Mouse (Mus musculus) thymus, adult 2 months (tissue): Measurements from ENCODE around the gene Cd83. TPM values are rescaled to one million over a fixed set of nuclear protein-coding genes. Genes with fewer than 3 reads are reported as not detected.

Experiments
- DNase-seq: peaks from one replicate; pipeline ENCODE4 v3.0.0; 2021
- H3K27ac ChIP-seq: fragments of 200-500 bp; 2 replicates; pipeline ENCODE4 v1.5.1; 2012; ENCODE audit warnings: low read length, control low read depth; ENCODE audit not compliant: control insufficient read depth, insufficient read depth
- H3K27me3 ChIP-seq: fragments of 200-500 bp; 2 replicates; pipeline ENCODE4 v1.6.1; 2012; ENCODE audit warnings: mild to moderate bottlenecking, low read length, moderate library complexity, mixed read lengths; ENCODE audit not compliant: control insufficient read depth, insufficient read depth
- H3K36me3 ChIP-seq: fragments of 200-500 bp; 2 replicates; pipeline ENCODE4 v1.6.1; 2012; ENCODE audit warnings: mild to moderate bottlenecking, low read length, moderate library complexity; ENCODE audit not compliant: control insufficient read depth, insufficient read depth
- H3K4me1 ChIP-seq: fragments of 200-500 bp; replicated peaks from 2 replicates; pipeline ENCODE4 v1.6.1; 2012; ENCODE audit warnings: low read length; ENCODE audit not compliant: control insufficient read depth, insufficient read depth
- H3K4me3 ChIP-seq: fragments of 200-500 bp; 2 replicates; pipeline ENCODE4 v1.5.1; 2012; ENCODE audit warnings: mild to moderate bottlenecking, low read length, control low read depth, moderate library complexity; ENCODE audit not compliant: control insufficient read depth, insufficient read depth
- CTCF ChIP-seq: fragments of 200-500 bp; IDR thresholded peaks from 2 replicates; pipeline ENCODE4 v1.5.1; 2012; ENCODE audit warnings: mild to moderate bottlenecking, control low read depth, low read length, moderate library complexity, borderline replicate concordance; ENCODE audit not compliant: control insufficient read depth, poor library complexity, insufficient read depth; ENCODE audit errors: extremely low read depth
- POLR2A ChIP-seq: fragments of 200-500 bp; IDR thresholded peaks from 2 replicates; pipeline ENCODE4 v1.6.1; 2012; ENCODE audit warnings: mild to moderate bottlenecking, low read length, control low read depth, moderate library complexity; ENCODE audit not compliant: control insufficient read depth, poor library complexity, insufficient read depth; ENCODE audit errors: extremely low read depth
- WGBS: fragments of 180-500 bp; shearing (Covaris S2); methylation state at CpG from one replicate; pipeline ENCODE4 v1.1.7; 2018; 5-methylcytosine and 5-hydroxymethylcytosine counted together
- polyA plus RNA-seq: library from polyadenylated mRNA; depleted of rRNA; stranded (reverse); fragments of >200 nt; gene quantifications from 2 replicates; pipeline ENCODE4 v1.2.3, GENCODE M21; 2012

Gene Cd83
- polyA plus RNA-seq, 1 experiment, result 66.8 TPM

GRCm38 (mm10) chr13:43795334-43795733 lies 10.8 kb downstream of the Cd83 start:
- TF ChIP-seq POLR2A (no peak), CTCF (peak; percentile 43; the same call in 1 of the 2 replicates)
- Histone ChIP-seq H3K36me3 (no peaks in the 10 kb centered on the region), H3K4me3 (no peak overlapping the region), H3K4me1 (peaks cover 4% of the 10 kb centered on the region; the same call in 1 of the 2 replicates), H3K27me3 (no peaks in the 10 kb centered on the region), H3K27ac (no peak overlapping the region)
- WGBS, result 51% methylated on average over 8 of the region's 8 CpGs
- peak; percentile 29 for DNase-seq

DNA sequence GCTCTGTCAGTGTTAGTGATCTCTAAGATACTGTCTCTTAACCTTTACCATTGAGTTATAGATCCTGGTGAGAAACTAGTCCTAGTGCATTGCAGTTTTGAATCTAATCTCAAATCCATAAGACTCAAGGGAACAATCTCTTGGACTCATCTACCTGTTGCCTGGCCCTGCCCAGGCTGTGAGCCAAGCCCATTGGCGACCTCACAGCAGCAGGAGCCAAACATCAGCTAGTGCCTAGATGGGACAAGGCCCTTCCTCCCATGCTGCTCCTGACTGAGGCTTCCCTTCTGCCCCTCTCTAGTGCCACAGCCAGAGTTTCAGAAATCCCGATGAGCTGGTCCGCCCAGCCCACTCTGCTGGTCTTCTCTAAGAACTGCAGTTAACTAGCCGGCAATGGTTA lies 14.1 kb downstream of the Cd83 start:
- no peak for TF ChIP-seq CTCF
- no peak for TF ChIP-seq POLR2A
- Histone ChIP-seq H3K27me3 (no peaks in the 10 kb centered on the region), H3K4me1 (peaks cover 4% of the 10 kb centered on the region; the same call in 1 of the 2 replicates), H3K36me3 (no peaks in the 10 kb centered on the region), H3K4me3 (no peak overlapping the region), H3K27ac (no peak overlapping the region)
- WGBS, result 97% methylated on average over 4 of the region's 4 CpGs
- no peak for DNase-seq

DNA sequence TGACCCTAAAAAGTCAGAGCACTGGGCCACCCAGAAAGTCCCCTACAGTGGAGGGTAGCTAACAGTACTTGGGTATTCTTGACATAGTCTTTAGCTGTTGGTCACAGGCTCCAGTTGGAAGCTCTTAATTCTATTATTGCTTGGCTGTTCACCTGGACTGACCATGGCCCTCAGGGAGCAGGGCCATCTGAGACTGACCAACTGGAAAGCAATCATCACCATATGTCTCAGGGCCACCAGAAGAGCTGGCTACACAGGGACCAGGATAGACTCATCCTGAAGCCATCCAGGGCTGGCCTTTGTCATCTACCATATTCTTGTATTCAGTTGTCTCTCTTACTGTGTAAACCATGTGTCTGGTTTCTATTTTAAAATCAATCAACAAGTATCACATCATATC lies 15.6 kb downstream of the Cd83 start:
- H3K36me3 ChIP-seq, result no peaks in the 10 kb centered on the region
- DNase-seq, result no peak
- H3K4me1 ChIP-seq, result peaks cover 4% of the 10 kb centered on the region; the same call in 1 of the 2 replicates
- no peak for TF ChIP-seq POLR2A
- no peak overlapping the region for H3K27ac ChIP-seq
- H3K4me3 ChIP-seq, result no peak overlapping the region
- H3K27me3 ChIP-seq, result no peaks in the 10 kb centered on the region

DNA sequence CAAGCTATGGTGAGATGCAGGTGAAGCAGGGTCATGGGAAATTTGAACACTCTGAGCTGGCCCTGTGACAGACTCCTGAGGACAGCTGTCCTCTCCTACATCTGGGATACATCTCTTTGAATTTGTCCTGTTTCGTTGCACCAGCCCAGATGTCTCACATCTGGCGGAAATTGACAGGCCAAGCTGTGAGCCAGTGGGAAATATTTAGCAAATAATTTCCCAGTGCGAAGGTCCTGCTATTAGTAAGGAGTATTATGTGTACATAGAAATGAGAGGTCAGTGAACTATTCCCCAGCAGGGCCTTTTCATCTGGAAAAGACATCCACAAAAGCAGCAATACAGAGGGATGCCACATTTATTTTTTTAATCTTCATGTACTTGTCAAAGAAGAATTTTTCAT lies 17.4 kb downstream of the Cd83 start:
- TF ChIP-seq POLR2A (no peak), CTCF (no peak)
- no peaks in the 10 kb centered on the region for H3K36me3 ChIP-seq
- 94% methylated on average over 3 of the region's 3 CpGs for WGBS
- H3K27ac ChIP-seq, result no peak overlapping the region
- no peak overlapping the region for H3K4me3 ChIP-seq
- no peak for DNase-seq
- no peaks in the 10 kb centered on the region for H3K4me1 ChIP-seq
- no peaks in the 10 kb centered on the region for H3K27me3 ChIP-seq

DNA sequence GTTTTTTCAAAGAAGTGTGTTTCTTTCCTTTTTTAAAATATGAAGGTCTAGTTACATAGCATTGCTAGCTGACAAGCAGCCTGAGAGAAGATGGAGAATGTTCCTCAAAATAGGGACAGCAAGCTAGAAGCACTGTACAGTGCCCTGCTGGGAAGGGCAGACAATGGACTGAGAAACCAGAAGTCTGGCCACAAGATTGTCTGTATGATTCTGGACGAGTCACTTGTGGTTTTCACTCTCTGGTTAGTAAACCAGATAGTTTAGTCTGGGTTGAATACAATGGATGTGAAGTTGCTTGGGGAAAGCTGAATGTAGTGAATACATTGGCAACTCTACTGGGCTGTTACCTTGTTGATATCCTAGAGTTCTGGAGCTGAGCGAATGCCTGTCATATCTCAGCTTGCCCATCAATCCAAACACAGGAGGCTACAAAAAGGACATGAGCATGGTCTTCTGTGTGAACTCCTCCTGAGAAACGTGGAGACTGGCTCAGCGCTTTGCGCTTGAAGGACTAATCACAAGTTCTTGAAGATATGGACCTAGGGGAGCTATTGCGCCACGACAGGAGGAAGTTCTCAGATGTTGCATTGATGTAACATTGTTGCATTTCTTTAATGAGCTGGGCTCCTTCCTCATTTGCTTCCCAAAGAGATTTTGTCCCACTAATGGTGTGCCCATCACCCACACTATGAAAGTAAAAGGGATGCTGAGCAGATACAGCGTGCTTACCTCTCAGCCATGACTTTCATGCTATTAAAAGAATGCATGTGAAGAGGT lies 18.0 kb downstream of the Cd83 start:
- DNase-seq, result no peak
- 67% methylated on average over 8 of the region's 8 CpGs for WGBS
- TF ChIP-seq CTCF, result no peak
- no peak for TF ChIP-seq POLR2A
- no peaks in the 10 kb centered on the region for H3K27me3 ChIP-seq
- no peak overlapping the region for H3K4me3 ChIP-seq
- no peaks in the 10 kb centered on the region for H3K36me3 ChIP-seq
- no peaks in the 10 kb centered on the region for H3K4me1 ChIP-seq
- no peak overlapping the region for H3K27ac ChIP-seq

GRCm38 (mm10) chr13:43804648-43805047 lies 20.1 kb downstream of the Cd83 start:
- DNase-seq, result no peak

More at GRCm38 (mm10) chr13:43804648-43805047, 20.1 kb downstream of the Cd83 start:
- TF ChIP-seq POLR2A (no peak), CTCF (no peak)
- 95% methylated on average over 3 of the region's 3 CpGs for WGBS
- no peaks in the 10 kb centered on the region for H3K27me3 ChIP-seq
- H3K4me1 ChIP-seq, result peaks cover 1% of the 10 kb centered on the region; the same call in 1 of the 2 replicates
- H3K4me3 ChIP-seq, result no peak overlapping the region
- no peaks in the 10 kb centered on the region for H3K36me3 ChIP-seq
- H3K27ac ChIP-seq, result no peak overlapping the region
